Mouse (Mus musculus) cerebellum, adult (tissue): ENCODE results near the gene Ets1.

Source experiments
- ATAC-seq: cut with Nextera tagmentation; 2 replicates; pipeline ENCODE4 v1.9.2; 2017; ENCODE audit warnings: mild to moderate bottlenecking, moderate library complexity, mixed read lengths; ENCODE audit not compliant: insufficient number of reproducible peaks, low FRiP score, low TSS enrichment

The Ets1 gene

DNA sequence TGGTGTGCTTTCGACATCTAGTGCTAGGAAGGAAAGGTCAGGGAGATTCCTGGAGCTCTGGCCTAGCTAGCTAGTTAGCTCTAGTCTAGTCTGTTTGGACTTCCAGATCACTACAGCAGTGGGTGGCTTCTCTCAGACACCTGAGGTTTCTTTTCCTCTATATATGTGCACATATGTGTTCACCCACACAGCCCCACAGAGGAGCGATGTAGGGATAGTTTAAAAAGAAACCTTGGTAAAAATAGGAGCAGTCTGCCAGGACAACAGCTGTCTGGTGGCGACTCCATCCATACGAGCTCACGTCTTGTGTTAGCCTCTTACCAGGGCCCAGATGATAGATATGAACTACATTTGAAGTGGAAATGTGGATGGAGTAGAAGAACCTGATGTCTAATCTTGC lies 112.5 kb downstream of the Ets1 start:
- ATAC-seq: no peak

DNA sequence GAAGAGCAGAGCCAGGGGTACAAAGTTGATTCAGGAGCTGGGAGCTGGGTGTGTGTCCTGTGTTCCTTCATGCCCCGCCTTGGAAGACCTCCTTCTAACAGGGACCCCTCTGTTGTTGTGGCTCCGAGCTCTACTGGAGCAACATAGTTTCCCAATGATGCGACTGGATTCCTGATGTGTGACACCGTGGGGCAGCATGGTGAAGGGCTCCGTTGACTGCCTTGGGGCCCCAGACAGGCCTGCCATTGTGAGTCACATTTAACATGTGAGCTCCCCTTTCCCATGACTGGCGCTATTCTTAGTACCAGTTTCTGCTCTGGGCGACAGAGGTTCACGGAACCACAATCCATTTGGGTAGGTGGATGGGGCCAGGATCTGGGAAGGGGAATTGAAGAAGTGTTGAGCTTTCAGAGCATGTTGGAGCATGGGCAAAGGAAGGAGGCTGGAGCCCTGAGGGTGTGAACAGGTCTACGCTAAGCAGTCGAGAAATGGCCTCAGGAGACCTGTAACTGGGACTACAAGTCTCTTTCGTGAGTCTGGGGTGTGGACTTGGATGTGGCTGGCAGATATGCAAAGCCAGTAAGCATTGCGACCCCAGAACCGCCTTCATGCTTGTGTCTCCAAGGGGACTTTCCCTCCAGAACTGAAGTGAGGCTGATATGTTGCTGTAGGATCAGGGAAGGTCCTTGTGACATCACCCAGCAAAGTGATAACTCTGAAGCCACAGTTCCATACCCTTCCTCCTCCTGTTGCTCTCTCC lies 113.9 kb downstream of the Ets1 start:
- no peak for ATAC-seq

DNA sequence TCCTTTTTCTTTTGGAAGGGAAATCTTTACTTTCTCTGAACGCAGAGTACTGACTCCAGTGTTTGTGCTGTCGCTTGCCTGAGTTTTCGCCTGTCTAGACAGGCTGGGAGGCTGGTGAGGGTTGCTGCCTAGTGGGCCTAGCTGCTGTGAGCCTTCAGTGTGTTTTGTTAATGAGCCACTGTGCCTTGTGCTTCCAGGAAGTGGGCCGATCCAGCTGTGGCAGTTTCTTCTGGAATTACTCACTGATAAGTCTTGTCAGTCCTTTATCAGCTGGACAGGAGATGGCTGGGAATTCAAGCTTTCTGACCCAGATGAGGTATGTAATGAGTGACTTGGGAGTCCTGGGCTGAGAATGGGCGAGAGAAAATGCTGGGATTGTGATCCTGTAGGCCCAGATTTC lies 116.6 kb downstream of the Ets1 start:
- ATAC-seq: no peak

DNA sequence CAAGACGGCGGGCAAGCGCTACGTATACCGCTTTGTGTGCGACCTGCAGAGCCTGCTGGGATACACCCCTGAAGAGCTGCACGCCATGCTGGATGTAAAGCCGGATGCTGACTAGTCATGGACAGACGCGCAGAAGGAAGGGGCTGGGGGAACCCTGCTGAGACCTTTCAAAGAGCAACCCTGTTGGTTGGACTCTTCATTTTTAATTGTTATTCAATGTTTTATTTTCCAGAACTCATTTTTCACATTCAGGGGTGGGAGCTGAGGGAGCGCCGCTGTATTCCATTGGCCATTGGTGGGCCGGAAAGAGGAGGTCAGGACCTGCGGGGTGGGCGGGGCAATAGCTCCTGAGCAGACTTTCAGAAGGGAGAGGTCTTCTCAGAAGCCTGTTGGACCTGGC lies 118.3 kb downstream of the Ets1 start:
- ATAC-seq: no peak

DNA sequence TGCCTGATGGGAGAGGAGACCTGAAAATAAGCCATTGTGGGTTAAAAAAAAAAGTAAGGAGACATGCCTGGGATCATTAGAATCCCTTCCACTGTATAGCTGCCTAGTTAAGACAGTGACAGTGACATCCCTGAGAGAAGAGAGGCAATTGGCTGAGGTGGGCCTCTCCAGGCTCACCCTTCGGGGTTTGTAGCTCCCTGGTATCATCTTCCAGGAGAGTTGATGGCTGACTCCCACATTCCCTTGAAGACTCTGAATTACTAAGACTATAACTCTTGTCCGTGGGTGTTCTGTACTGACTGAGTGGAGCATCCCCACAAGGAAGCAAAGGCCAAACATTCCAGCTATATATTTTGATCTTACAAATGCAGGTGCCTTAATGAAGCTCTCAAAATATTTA lies 120.0 kb downstream of the Ets1 start:
- no peak for ATAC-seq

DNA sequence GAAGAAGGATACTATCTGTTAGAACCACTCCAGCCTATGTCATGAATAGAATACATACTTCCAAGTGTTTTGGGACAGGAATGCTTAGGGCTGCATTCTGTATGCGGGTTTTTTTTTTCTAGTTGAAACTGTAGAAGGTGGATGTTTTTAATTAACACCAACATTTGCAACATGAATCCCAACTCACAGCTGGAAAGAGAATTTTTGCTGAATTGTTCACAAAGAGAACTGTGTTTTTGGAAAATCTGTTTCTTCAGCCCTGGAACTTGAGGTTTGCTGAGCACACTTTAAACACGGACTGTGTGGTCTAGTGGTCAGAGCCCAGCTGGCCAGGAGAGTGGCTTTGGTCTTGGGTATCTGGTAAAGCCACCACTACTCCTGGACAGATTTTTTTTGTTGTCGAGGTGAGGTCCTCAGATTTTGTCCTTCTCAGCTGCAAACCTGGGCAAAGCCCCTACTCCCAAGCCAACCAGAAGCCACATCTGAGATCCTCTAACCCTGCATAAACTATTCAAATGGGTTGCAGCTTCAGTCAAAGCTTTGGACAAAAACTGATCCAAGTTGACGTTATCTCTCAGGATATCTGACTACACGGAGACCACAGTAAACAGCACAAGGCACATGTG lies 122.4 kb downstream of the Ets1 start:
- no peak for ATAC-seq

DNA sequence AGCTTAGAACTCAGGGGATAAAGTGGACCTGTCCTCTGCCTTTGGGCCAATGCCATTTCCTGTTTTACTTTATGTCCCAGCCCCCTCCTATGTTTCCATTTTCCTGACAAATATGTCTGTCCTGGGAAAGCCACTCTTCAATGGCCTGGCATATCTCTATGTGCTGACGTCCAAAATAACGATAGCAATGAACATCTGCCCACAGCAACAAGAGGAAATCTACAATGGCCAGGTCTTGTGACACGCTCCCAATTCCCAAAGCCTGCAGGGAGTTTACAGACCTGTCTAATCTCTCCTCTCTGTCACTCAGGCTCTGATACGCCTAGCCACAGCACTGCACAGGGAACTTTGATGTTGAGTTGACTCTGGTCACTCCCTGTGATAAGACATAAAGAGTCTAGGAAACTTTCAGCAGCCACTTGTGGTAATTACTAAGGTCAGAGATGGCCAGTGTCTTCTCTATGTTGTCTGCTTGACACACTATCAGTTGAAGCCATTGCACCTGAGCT lies 124.7 kb downstream of the Ets1 start:
- ATAC-seq: no peak

DNA sequence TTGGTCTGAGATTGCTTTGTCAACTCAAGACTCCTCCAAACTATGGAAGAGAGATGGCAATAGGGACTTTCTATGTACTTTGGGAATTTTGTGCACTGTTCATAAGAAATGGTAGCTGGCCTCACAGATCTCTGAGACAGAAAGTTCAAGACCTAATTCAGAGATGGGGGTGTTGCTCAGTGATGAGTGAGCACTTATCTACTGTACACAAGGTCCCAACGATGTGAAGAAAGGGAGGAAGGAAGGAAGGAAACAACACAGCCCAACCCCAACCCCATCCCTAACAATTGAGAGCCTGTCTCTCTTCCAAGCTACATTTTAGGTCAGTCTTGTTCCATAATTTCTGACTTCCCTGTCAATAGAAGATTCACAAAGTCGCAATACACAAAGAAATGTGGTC lies 125.3 kb downstream of the Ets1 start:
- ATAC-seq: no peak

DNA sequence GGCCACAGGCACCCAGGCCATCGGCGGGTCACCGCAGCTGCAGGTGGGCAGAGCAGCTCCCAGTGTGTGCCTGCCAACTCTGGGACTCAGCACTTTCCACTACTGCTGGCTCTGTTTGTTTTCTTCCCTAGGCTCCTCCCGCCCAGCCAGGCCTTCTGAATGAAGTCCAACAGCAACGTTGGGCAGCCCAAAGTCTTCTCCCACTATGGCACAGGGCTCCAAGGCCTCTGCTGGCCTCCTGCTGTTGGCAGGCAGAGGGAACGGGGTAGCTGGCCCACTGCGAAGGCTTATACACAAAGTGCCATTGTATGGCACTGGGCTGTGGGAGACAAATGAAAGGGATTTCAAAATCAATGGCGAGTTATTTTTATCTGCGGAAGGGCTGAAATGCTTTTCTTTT lies 128.4 kb downstream of the Ets1 start:
- ATAC-seq: no peak

DNA sequence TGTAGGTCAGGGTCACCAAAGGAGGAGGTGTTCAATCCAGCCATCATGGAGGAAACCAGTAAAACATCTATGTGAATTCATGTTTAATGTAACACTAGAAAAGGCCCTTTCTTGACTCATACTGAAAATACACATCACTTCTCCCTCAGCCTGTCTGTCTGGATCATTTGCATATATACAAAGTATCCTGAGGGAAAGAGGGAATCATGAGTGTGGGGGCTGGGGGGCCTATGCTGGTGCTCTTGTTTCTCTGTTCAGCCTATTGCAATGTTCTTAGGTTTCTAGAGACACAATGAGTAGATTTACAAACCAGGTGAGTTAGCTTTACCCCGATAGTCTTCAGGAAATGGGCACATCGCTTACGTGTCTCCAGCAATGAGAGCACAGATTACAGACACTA lies 129.1 kb downstream of the Ets1 start:
- no peak for ATAC-seq

DNA sequence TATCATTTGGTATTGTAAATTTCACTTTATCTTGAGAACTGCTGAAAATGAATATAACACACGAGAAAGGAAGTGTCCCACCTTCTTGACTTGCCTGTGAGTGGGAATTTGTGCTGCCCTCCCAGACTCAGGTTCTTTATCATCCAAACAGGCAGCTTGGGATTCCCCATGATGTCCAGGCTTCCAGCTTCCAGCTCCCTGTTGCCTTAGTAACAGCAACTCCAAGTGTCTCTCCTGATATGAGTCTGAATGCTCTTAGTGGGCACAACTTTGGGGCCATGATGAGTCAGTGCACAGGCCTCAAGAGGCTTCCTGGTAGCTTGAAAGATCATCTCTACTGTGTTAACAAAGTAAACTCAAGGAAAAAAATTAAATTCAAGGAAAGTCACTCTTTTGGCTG lies 142.8 kb downstream of the Ets1 start:
- ATAC-seq: no peak

DNA sequence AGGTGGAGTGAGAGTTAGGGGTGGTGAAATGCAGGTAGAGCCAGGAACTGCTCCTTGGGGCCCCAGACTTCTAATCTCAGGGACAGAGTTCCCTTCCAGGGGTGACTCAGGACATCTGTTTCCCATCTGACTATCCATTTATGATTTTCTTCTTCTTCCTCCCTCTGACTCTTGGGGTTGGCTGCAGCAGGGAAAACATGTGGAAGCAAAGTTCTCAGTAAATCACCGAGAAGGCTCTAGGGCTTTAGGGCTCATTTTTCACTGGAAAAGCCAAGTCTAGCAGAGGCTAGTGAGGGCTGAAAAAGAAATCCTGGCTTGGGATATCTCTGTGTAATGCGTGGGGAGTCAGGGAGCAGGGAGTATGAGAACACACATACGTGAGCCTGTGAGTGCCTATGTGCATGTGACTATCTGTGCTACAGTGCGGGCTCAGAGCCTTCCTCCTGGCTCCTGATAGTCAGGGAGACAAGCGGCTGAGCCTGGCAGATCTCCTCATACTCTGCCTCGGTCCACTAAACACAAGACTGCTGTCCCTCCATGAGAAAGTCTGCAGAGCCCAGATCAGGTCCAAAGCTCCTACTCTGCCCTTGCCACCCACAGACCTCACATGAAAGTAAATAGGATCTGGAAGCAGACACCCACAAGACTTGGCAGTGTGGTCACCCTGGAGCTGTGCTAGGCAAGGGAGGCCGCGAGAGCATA lies 146.5 kb downstream of the Ets1 start:
- ATAC-seq: no peak

DNA sequence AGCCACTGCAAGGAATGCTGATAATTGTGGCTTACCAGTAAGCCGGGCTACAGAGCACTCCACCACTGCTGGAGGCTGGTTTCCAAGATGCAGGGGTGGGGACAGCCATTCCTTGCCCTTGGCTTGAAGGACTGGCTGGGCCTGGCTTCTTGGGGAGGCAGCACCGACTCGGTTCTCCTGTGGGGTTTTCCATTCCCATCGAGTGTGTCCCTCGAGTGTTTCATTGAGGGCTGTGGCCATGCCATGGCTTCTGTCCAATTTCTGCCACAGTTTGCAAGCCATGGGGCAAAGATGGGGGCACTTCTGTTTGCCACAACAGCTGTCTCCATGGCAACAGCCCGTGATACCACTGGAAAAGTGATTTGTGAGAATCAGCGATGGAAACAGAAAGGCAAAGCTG lies 151.1 kb downstream of the Ets1 start:
- ATAC-seq: no peak

DNA sequence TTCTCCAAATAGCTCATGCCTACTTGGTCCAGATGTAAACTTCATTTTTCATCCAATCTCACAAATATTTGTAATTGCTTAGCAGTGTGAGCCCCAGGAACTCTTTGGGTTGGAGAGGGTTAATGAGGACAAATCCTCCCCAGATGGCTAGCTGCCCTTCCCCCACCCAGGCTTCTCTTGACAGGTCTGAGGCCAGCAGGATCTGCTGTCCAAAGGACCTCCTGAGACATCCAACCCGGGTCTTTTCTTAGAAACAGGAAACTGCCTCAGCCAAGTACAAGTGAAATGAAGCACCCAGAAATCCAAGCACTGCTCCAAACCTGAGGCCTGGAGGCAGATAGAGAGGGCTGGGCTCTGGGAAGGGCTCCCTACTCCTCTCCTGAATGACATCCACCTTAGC lies 151.6 kb downstream of the Ets1 start:
- ATAC-seq: no peak

DNA sequence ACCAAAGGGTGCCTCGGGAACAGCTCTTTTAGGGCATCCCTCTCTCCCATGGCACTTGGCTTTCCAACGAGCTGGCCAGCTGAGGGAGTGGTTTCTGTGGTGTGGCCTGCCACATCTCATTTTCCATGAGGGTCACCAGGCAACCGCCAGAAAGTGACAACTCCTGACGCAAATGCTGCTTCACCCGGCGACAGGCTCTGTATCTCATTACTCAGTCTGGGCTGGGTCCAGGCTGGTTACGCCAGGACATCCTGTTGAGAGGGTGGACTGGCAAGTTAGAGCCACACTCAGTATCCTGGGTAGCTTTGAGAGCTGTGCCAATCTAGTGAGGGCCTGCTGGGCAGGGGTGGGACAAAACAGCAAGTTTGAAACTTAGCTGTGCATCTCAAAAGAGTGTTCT lies 153.3 kb downstream of the Ets1 start:
- no peak for ATAC-seq

DNA sequence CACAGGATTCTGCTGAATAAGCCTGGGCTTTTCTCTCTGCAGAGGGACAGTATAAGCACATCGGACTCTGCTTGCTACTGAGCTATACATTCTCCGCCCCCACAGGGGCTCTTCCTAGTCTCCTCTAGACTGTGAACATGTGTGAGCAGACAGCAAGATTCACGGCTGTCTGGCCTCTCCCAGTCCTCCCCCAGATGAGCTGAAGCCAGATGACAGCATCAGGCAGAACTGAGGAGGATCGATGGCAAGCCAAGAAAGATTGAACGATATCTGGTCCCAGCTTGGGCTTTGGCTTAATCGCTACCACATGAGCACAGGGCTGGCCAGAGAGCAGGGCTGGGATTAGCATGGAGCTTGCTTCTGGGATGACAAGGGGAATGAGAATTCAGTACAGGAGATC lies 155.7 kb downstream of the Ets1 start:
- no peak for ATAC-seq

DNA sequence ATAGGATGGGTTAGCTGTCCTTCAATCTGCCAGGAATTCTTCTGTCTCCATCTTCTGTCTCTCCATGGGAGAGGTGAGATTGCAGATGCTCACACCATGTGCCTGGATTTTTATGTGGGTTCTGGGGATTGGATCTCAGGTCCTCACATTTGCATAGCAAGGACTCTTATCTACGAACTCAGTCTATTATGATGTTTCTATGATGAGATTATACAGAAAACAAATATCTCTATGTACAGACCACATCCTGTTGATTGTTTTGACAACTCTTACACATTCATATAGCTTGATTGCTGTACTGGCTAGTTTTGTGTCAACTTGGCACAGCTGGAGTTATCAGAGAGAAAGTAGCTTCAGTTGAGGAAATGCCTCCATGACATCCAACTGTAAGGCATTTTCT lies 162.2 kb downstream of the Ets1 start:
- no peak for ATAC-seq

DNA sequence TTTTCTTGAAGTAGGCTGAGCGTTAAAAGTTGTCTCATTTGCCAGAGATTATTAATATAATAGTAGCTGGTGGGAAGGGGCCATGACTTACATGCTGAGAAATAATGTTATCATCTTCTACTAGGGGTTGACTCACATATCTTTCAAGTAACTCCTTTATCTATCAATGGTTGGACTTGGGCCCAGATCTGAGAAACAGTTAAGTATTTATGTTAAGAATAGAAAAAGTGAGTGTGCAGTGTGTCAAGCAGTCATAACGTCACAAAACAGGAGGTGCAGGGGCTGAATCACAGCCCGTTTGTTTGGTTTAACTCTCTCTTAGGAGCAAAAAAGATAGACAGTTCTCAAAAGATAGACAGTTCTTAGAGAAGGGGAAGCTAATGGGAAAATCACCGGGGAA lies 170.1 kb downstream of the Ets1 start:
- no peak for ATAC-seq
